Mouse (Mus musculus) erythroblast, embryonic 14.5 days (primary cell): ENCODE results near the gene Snrpa1. TPM values are rescaled to one million over a fixed set of nuclear protein-coding genes. Genes with fewer than 3 reads are reported as not detected.

Experiments
- H3K27me3 ChIP-seq: 2 replicates; pipeline ENCODE4 v1.6.1; 2012; ENCODE audit warnings: inconsistent platforms; ENCODE audit not compliant: control insufficient read depth
- H3K36me3 ChIP-seq: 2 replicates; pipeline ENCODE4 v1.6.1; 2012; ENCODE audit warnings: mild to moderate bottlenecking, inconsistent platforms; ENCODE audit not compliant: control insufficient read depth
- H3K4me1 ChIP-seq: 2 replicates; pipeline ENCODE4 v1.6.1; 2012; ENCODE audit warnings: inconsistent platforms; ENCODE audit not compliant: control insufficient read depth
- H3K4me3 ChIP-seq: replicated peaks from 2 replicates; pipeline ENCODE3; 2012; ENCODE audit warnings: moderate library complexity, mild to moderate bottlenecking, inconsistent platforms
- H3K9me3 ChIP-seq: 2 replicates; pipeline ENCODE4 v1.6.1; 2012; ENCODE audit warnings: low read length, inconsistent platforms, mixed read lengths; ENCODE audit not compliant: control insufficient read depth
- GATA1 ChIP-seq: IDR thresholded peaks from 2 replicates; pipeline ENCODE4 v1.6.1; 2012; ENCODE audit warnings: low read length, inconsistent platforms, mixed read lengths
- TAL1 ChIP-seq: IDR thresholded peaks from 3 replicates; pipeline ENCODE4 v1.6.1; 2012; ENCODE audit warnings: low read length, inconsistent platforms, mixed read lengths
- polyA plus RNA-seq: library from polyadenylated mRNA; stranded (reverse); fragments of >175 nt; gene quantifications from 2 replicates; pipeline ENCODE4 v1.2.3, GENCODE M21; 2012

The Snrpa1 gene
- polyA plus RNA-seq, 1 experiment, result 9.9 TPM

GRCm38 (mm10) chr7:66092656-66093055 lies 33.9 kb downstream of the Snrpa1 start:
- Histone ChIP-seq H3K27me3 (no peaks in the 10 kb centered on the region), H3K9me3 (no peaks in the 10 kb centered on the region), H3K4me1 (no peaks in the 10 kb centered on the region), H3K4me3 (no peak overlapping the region), H3K36me3 (peaks cover 39% of the 10 kb centered on the region)
- TF ChIP-seq TAL1 (no peak), GATA1 (no peak)

GRCm38 (mm10) chr7:66094141-66094540 lies 35.3 kb downstream of the Snrpa1 start:
- H3K4me3 ChIP-seq, result no peak overlapping the region
- H3K27me3 ChIP-seq, result no peaks in the 10 kb centered on the region
- TF ChIP-seq GATA1, result no peak
- no peak for TF ChIP-seq TAL1
- no peaks in the 10 kb centered on the region for H3K9me3 ChIP-seq
- no peaks in the 10 kb centered on the region for H3K4me1 ChIP-seq
- H3K36me3 ChIP-seq, result peaks cover 25% of the 10 kb centered on the region

- no peak for TF ChIP-seq TAL1
- H3K9me3 ChIP-seq, result no peaks in the 10 kb centered on the region
- H3K27me3 ChIP-seq, result peaks cover 10% of the 10 kb centered on the region
- H3K4me3 ChIP-seq, result no peak overlapping the region
- no peaks in the 10 kb centered on the region for H3K4me1 ChIP-seq
- no peaks in the 10 kb centered on the region for H3K36me3 ChIP-seq
Measured at GRCm38 (mm10) chr7:66098803-66099202, 40.0 kb downstream of the Snrpa1 start.

- Histone ChIP-seq H3K27me3 (peaks cover 17% of the 10 kb centered on the region), H3K36me3 (no peaks in the 10 kb centered on the region), H3K9me3 (no peaks in the 10 kb centered on the region), H3K4me3 (no peak overlapping the region), H3K4me1 (no peaks in the 10 kb centered on the region)
- TF ChIP-seq TAL1, result no peak
- TF ChIP-seq GATA1, result no peak
Measured at GRCm38 (mm10) chr7:66101866-66102265, 43.1 kb downstream of the Snrpa1 start.

DNA sequence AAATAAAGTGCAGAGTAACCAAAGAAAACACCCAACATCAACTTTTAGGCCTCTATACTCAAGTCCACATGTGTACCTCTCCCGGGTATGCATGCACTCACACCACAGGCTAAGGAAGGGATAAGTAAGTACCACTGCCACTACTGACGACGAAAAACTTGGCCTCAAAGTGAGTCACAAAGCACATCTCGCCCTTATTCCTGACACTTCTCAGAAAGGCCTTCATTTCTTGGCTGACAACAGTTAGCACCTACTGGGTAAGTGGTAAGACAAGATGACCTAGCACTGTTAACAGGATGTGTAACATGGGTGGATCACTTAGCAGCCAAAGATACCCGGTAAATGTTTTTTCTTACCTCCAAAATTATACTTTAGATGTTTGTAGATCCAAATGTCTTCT lies 45.7 kb downstream of the Snrpa1 start:
- Histone ChIP-seq H3K4me1 (peaks cover 14% of the 10 kb centered on the region), H3K9me3 (no peaks in the 10 kb centered on the region), H3K4me3 (no peak overlapping the region), H3K36me3 (no peaks in the 10 kb centered on the region), H3K27me3 (peaks cover 26% of the 10 kb centered on the region)
- no peak for TF ChIP-seq GATA1
- no peak for TF ChIP-seq TAL1

DNA sequence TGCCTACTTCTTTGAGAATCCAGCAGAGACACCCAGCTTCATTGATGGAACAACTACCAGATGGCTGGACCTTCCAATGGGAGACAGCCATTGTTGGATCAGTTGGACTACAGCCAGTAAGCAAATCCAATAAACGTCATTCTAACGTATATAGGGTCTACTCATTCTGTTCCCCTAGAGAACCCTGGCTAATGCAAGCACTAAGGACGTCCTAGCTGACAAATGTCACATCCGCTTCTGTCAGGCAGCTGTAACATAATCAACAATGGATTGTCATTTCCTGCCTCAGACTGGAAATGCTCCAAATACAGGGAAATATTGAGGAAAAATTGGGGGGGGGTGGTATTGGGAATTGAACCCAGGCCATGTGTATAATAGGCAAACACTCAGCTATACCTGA lies 47.0 kb downstream of the Snrpa1 start:
- H3K4me1 ChIP-seq, result peaks cover 24% of the 10 kb centered on the region
- H3K9me3 ChIP-seq, result no peaks in the 10 kb centered on the region
- H3K36me3 ChIP-seq, result no peaks in the 10 kb centered on the region
- peaks cover 21% of the 10 kb centered on the region for H3K27me3 ChIP-seq
- H3K4me3 ChIP-seq, result no peak overlapping the region
- TF ChIP-seq TAL1 (no peak), GATA1 (no peak)

GRCm38 (mm10) chr7:66106581-66107056 lies 47.8 kb downstream of the Snrpa1 start:
- Histone ChIP-seq H3K27me3 (peaks cover 19% of the 10 kb centered on the region), H3K4me3 (no peak overlapping the region), H3K36me3 (no peaks in the 10 kb centered on the region), H3K4me1 (peaks cover 31% of the 10 kb centered on the region), H3K9me3 (no peaks in the 10 kb centered on the region)
- TF ChIP-seq GATA1, result no peak
- TF ChIP-seq TAL1, result no peak

DNA sequence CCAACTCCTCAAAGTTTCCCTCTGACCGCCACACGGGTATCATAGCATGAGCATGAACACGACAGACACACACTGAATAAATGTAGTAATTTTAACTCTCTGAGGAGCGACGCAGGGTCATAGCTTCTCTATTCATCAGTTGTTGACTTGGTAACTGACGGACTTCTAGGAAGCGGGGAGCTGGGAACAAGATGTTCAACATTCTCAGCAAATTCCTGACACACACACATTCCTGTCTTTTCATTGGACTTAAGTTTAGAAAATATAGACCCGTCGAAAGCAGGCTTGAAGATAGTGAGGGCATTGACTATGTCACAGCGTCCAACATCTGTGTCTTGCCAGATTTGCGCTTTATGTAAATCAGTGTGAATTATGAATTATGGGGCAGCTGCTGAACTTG lies 48.4 kb downstream of the Snrpa1 start:
- peaks cover 19% of the 10 kb centered on the region for H3K27me3 ChIP-seq
- TF ChIP-seq GATA1, result no peak
- TF ChIP-seq TAL1, result no peak
- H3K4me1 ChIP-seq, result peaks cover 37% of the 10 kb centered on the region
- H3K9me3 ChIP-seq, result no peaks in the 10 kb centered on the region
- no peak overlapping the region for H3K4me3 ChIP-seq
- H3K36me3 ChIP-seq, result peaks cover 1% of the 10 kb centered on the region

- H3K27me3 ChIP-seq, result peaks cover 19% of the 10 kb centered on the region
- no peaks in the 10 kb centered on the region for H3K9me3 ChIP-seq
- no peak overlapping the region for H3K4me3 ChIP-seq
- TF ChIP-seq TAL1, result no peak
- TF ChIP-seq GATA1, result no peak
- peaks cover 6% of the 10 kb centered on the region for H3K36me3 ChIP-seq
- H3K4me1 ChIP-seq, result peaks cover 43% of the 10 kb centered on the region
Measured at GRCm38 (mm10) chr7:66107930-66108329, 49.1 kb downstream of the Snrpa1 start.
